Mouse (Mus musculus): Measurements from ENCODE around the gene Gchfr. TPM values are rescaled to one million over a fixed set of nuclear protein-coding genes. Genes with fewer than 3 reads are reported as not detected.

Gchfr gene
- polyA plus RNA-seq, 1 experiment from 2014 or later = 4.7 TPM

- H3K9me3 ChIP-seq = no peaks in the 10 kb centered on the region
- peak within 1 kb of the TSS; percentile 32; the same call in 1 of the 2 replicates for H3K9ac ChIP-seq
- no peak within 1 kb of the TSS for H3K27ac ChIP-seq
- H3K4me2 ChIP-seq = no peak within 1 kb of the TSS
- peaks cover 4% of the 10 kb centered on the region; the same call in 1 of the 2 replicates for H3K27me3 ChIP-seq
- H3K4me3 ChIP-seq = no peak within 1 kb of the TSS
- 31% methylated on average over 8 of the region's 8 CpGs for WGBS
- H3K36me3 ChIP-seq = peaks cover 47% of the 10 kb centered on the region
- ATAC-seq (ENCODE audit: insufficient number of reproducible peaks, insufficient read depth, low FRiP score, low TSS enrichment, low read depth) = no peak
- H3K4me1 ChIP-seq = peaks cover 17% of the 10 kb centered on the region; the same call in 1 of the 2 replicates
Observed at GRCm38 (mm10) chr2:119173991-119174651, 6.5 kb downstream of the Gchfr start, which contains the start of gene Gm14137. Gene Gm14137, plus strand, starts transcription at chr2:119174509.

GRCm38 (mm10) chr2:119174866-119175265, 7.3 kb downstream of the Gchfr start:
- peaks cover 17% of the 10 kb centered on the region; the same call in 1 of the 2 replicates for H3K4me1 ChIP-seq
- H3K4me3 ChIP-seq = no peak overlapping the region
- H3K9ac ChIP-seq = peak overlapping the region; percentile 32; the same call in 1 of the 2 replicates
- H3K27ac ChIP-seq = no peak overlapping the region
- H3K9me3 ChIP-seq = no peaks in the 10 kb centered on the region
- ATAC-seq (ENCODE audit: insufficient number of reproducible peaks, insufficient read depth, low FRiP score, low TSS enrichment, low read depth) = no peak
- 49% methylated on average over 14 of the region's 14 CpGs for WGBS
- no peak overlapping the region for H3K4me2 ChIP-seq
- H3K27me3 ChIP-seq = no peaks in the 10 kb centered on the region
- peaks cover 54% of the 10 kb centered on the region for H3K36me3 ChIP-seq

DNA sequence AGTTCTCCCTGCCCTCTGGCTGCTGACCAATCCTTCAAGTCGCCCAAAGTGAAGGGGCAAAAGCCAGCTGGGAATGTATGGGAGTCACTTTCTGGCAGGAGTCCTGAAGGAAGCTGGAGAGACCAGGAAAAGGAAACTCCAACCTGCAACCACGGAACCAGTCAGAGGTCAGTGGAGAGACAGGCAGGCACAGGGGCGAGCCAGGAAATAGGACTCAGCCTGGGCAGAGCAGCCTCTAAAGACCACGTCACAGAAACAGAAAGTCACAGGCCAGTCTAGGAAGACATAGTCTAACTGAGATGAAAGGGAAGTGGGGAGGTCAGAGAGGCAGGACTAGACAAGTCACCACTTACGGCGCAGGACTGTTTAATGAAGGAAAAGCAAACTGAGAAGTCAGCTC, 8.0 kb downstream of the Gchfr start:
- no peak overlapping the region for H3K27ac ChIP-seq
- H3K36me3 ChIP-seq = peaks cover 61% of the 10 kb centered on the region

GRCm38 (mm10) chr2:119176761-119177160, 9.2 kb downstream of the Gchfr start:
- whole genome bisulfite sequencing = 64% methylated on average over 3 of the region's 3 CpGs

More for the DNA sequence above, 8.0 kb downstream of the Gchfr start:
- Histone ChIP-seq H3K9ac (no peak overlapping the region), H3K27me3 (no peaks in the 10 kb centered on the region), H3K9me3 (no peaks in the 10 kb centered on the region), H3K4me2 (no peak overlapping the region), H3K4me3 (no peak overlapping the region), H3K4me1 (peaks cover 17% of the 10 kb centered on the region; the same call in 1 of the 2 replicates)
- ATAC-seq (ENCODE audit: insufficient number of reproducible peaks, insufficient read depth, low FRiP score, low TSS enrichment, low read depth) = no peak
- WGBS = 61% methylated on average over 6 of the region's 6 CpGs

GRCm38 (mm10) chr2:119177384-119177939, 9.9 kb downstream of the Gchfr start:
- H3K4me3 ChIP-seq = no peak overlapping the region
- ATAC-seq (ENCODE audit: insufficient number of reproducible peaks, insufficient read depth, low FRiP score, low TSS enrichment, low read depth) = no peak
- H3K9me3 ChIP-seq = no peaks in the 10 kb centered on the region
- peaks cover 65% of the 10 kb centered on the region for H3K36me3 ChIP-seq
- no peak overlapping the region for H3K9ac ChIP-seq
- peaks cover 17% of the 10 kb centered on the region; the same call in 1 of the 2 replicates for H3K4me1 ChIP-seq
- WGBS = 83% methylated on average over 5 of the region's 5 CpGs
- no peak overlapping the region for H3K4me2 ChIP-seq
- H3K27me3 ChIP-seq = no peaks in the 10 kb centered on the region
- no peak overlapping the region for H3K27ac ChIP-seq

More at GRCm38 (mm10) chr2:119176761-119177160, 9.2 kb downstream of the Gchfr start:
- H3K36me3 ChIP-seq = peaks cover 67% of the 10 kb centered on the region
- no peak for ATAC-seq (ENCODE audit: insufficient number of reproducible peaks, insufficient read depth, low FRiP score, low TSS enrichment, low read depth)
- H3K4me1 ChIP-seq = peaks cover 17% of the 10 kb centered on the region; the same call in 1 of the 2 replicates
- H3K9me3 ChIP-seq = no peaks in the 10 kb centered on the region
- no peak overlapping the region for H3K27ac ChIP-seq
- H3K27me3 ChIP-seq = no peaks in the 10 kb centered on the region
- H3K4me3 ChIP-seq = no peak overlapping the region
- H3K9ac ChIP-seq = no peak overlapping the region
- no peak overlapping the region for H3K4me2 ChIP-seq

DNA sequence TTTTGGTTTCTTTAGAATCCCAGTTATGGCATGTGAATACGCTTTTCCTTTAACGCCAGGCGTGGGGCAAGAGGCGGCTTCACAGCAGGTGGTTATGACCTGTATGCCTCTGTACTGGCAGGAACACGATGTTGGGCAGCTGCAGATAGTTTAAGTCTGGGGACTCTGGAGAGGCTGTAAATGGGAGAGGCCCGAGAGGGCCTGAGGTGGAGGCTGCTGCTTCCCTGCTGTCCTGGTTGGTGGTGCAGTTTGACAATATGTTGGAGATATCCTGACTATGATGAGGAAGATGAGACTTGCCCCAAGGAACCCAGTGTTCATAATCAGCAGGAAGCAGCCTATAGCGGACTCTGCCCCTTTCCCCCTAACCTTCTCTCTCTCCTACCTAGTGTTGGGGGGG, 15.3 kb downstream of the Gchfr start:
- Histone ChIP-seq H3K4me3 (no peak overlapping the region), H3K27ac (no peak overlapping the region), H3K9me3 (no peaks in the 10 kb centered on the region), H3K4me2 (no peak overlapping the region), H3K27me3 (no peaks in the 10 kb centered on the region), H3K9ac (no peak overlapping the region), H3K36me3 (peaks cover 67% of the 10 kb centered on the region), H3K4me1 (no peaks in the 10 kb centered on the region)
- WGBS = 83% methylated on average over 7 of the region's 7 CpGs
- no peak for ATAC-seq (ENCODE audit: insufficient number of reproducible peaks, insufficient read depth, low FRiP score, low TSS enrichment, low read depth)

- Histone ChIP-seq H3K27me3 (no peaks in the 10 kb centered on the region), H3K9me3 (no peaks in the 10 kb centered on the region), H3K9ac (peak overlapping the region; percentile 46; the same call in 1 of the 2 replicates), H3K27ac (no peak overlapping the region), H3K4me1 (peaks cover 11% of the 10 kb centered on the region; the same call in 1 of the 2 replicates), H3K4me3 (peak overlapping the region; percentile 37), H3K4me2 (peak overlapping the region; percentile 78), H3K36me3 (peaks cover 18% of the 10 kb centered on the region)
- peak; percentile 56; the same call in 1 of the 2 replicates for ATAC-seq (ENCODE audit: insufficient number of reproducible peaks, insufficient read depth, low FRiP score, low TSS enrichment, low read depth)
- WGBS = 6% methylated on average over 15 of the region's 15 CpGs
Observed at GRCm38 (mm10) chr2:119189029-119189710, 21.6 kb downstream of the Gchfr start.

DNA sequence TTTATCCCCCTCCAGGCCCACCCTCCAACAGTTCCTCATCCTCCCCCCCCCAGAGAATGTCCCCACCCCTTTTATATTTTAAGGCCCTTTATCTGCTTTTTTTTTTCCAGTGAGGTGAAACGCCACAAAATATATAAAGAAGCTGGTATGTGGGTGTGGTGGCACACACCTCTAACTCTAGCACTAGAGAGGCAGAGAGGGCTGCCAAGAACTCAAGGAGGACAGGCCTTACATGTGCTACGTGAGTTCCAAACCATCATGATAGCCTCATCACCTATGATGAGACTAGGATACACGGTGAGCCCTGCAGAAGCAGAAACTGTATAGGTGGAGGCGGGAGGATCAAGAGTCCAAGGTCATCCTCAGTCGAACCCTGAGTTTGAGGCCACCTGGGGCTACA, 23.4 kb downstream of the Gchfr start:
- Histone ChIP-seq H3K36me3 (peaks cover 4% of the 10 kb centered on the region; the same call in 1 of the 2 replicates), H3K4me2 (no peak overlapping the region), H3K4me3 (no peak overlapping the region), H3K9me3 (no peaks in the 10 kb centered on the region), H3K4me1 (peaks cover 14% of the 10 kb centered on the region), H3K27ac (no peak overlapping the region), H3K9ac (no peak overlapping the region), H3K27me3 (no peaks in the 10 kb centered on the region)
- no peak for ATAC-seq (ENCODE audit: insufficient number of reproducible peaks, insufficient read depth, low FRiP score, low TSS enrichment, low read depth)
- WGBS = 85% methylated on average over 5 of the region's 5 CpGs

GRCm38 (mm10) chr2:119194140-119194539, 26.6 kb downstream of the Gchfr start:
- H3K27ac ChIP-seq = no peak overlapping the region
- no peak overlapping the region for H3K4me3 ChIP-seq
- ATAC-seq (ENCODE audit: insufficient number of reproducible peaks, insufficient read depth, low FRiP score, low TSS enrichment, low read depth) = no peak
- H3K4me1 ChIP-seq = peaks cover 34% of the 10 kb centered on the region
- no peaks in the 10 kb centered on the region for H3K36me3 ChIP-seq
- WGBS = 83% methylated on average over 5 of the region's 5 CpGs
- H3K4me2 ChIP-seq = no peak overlapping the region
- H3K27me3 ChIP-seq = no peaks in the 10 kb centered on the region
- no peaks in the 10 kb centered on the region for H3K9me3 ChIP-seq
- H3K9ac ChIP-seq = no peak overlapping the region

GRCm38 (mm10) chr2:119196316-119197108, 28.9 kb downstream of the Gchfr start:
- Histone ChIP-seq H3K4me2 (no peak overlapping the region), H3K9ac (0 out of 2 replicates have a peak overlapping the region, but pooled peaks have one; percentile 33), H3K27me3 (no peaks in the 10 kb centered on the region), H3K4me1 (peaks cover 30% of the 10 kb centered on the region), H3K4me3 (no peak overlapping the region), H3K27ac (peak overlapping the region; percentile 73), H3K36me3 (no peaks in the 10 kb centered on the region), H3K9me3 (no peaks in the 10 kb centered on the region)
- ATAC-seq (ENCODE audit: insufficient number of reproducible peaks, insufficient read depth, low FRiP score, low TSS enrichment, low read depth) = no peak
- WGBS = 10% methylated on average over 4 of the region's 4 CpGs

DNA sequence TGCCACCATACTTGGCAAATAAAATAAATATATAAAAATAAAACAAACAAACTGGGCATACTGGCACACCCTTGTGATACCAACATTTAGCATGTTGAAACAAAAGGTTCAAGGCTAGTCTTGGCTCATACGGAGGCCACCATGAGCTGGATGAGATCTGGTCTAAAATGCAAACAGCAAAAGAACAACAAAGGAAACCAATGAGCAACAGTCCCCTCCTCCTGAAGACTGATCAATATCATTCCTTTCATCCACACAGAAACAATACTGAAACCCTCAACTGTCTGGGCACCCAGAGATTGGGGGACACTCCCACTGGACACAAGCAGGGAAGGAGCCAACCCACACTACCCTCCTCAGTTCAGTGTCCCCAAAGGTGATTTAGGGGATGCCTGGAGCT, 29.9 kb downstream of the Gchfr start:
- WGBS = 84% methylated on average over 1 of the region's 1 CpGs
- peaks cover 32% of the 10 kb centered on the region for H3K4me1 ChIP-seq
- no peaks in the 10 kb centered on the region for H3K27me3 ChIP-seq
- no peak for ATAC-seq (ENCODE audit: insufficient number of reproducible peaks, insufficient read depth, low FRiP score, low TSS enrichment, low read depth)
- H3K27ac ChIP-seq = no peak overlapping the region
- no peak overlapping the region for H3K9ac ChIP-seq
- no peak overlapping the region for H3K4me2 ChIP-seq
- no peaks in the 10 kb centered on the region for H3K36me3 ChIP-seq
- no peak overlapping the region for H3K4me3 ChIP-seq
- no peaks in the 10 kb centered on the region for H3K9me3 ChIP-seq

All from embryonic facial prominence, embryonic 13.5 days (tissue).